Mouse (Mus musculus): ENCODE data around the gene Apol7b. TPM values are rescaled to one million over a fixed set of nuclear protein-coding genes. Genes with fewer than 3 reads are reported as not detected.
"Not testable (repeated sequence)": the region's sequence is repeated elsewhere in the genome, so short reads cannot be mapped to it uniquely, and the experiment has no call there.

The Apol7b gene
- polyA plus RNA-seq, 1 experiment from 2014 or later: not detected

DNA sequence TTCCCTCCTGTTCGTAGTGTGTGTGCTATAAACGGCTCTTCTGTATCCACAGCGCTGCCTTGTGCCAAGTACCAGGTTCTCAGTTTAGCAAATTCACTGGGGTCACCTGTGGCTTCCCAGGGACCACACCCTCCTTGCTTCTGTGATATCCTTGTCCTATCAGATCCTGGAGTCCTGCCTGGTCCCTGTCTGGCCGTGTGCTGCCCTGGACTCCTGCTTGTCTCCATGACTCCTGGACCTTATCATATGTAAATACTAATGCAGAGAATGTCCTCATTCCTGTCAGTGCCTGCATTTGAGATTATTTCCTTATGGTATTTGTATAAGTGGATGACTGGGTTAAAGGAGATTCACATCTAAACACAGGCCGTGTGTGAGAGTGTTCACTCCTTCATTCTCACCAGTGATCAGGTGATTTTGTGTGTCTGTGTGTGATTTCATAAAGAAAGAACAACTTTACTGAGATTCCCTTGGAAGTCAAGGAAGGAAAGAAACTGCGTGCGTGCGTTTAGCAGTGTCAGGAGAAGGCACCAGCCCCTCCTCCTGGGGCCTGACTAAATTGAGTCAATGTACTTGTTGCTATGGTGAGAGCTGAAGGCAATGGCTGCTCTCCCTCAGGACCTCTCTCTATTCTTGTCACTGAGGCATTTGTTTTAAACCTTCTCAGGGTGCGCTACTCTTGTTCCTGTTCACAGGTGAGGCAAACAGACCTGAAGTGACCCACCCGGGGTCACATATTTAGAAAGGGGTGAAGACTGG lies 18.4 kb downstream of the Apol7b start:
- not testable (repeated sequence) for H3K9ac ChIP-seq (ENCODE audit: low read length); H3K36me3 ChIP-seq (ENCODE audit: control insufficient read depth, insufficient read depth, low read length); H3K4me3 ChIP-seq (ENCODE audit: low read depth, low read length); H3K4me1 ChIP-seq (ENCODE audit: control insufficient read depth, insufficient read depth, low read length); DNase-seq (ENCODE audit: low spot score); H3K27me3 ChIP-seq (replicated peaks; ENCODE audit: control insufficient read depth, insufficient read depth, low read length); H3K9me3 ChIP-seq (replicated peaks; ENCODE audit: control insufficient read depth, low read length); H3K4me2 ChIP-seq (ENCODE audit: low read length); ATAC-seq; H3K27ac ChIP-seq (ENCODE audit: low read depth, low read length)
- 70% methylated on average over 8 of the region's 10 CpGs for WGBS

DNA sequence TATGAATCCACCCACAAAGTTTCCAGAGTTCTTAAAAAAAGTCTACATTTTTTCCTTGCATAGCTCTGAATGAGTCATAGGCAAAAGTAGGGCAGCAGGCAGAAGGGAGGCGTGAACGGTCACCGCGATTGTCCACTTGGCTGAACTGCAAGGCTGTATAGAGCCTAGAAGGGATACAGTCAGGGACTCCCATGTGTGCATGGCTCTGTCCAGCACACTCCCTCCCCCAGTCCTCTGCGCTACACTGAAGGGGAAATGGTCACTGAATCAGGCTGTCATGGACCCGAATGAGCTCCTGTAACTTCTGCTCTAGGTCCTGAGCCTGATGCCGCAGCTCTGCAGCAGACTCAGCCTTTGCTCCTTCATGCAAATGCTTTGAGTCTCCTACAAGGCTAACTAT lies 24.4 kb downstream of the Apol7b start:
- WGBS: 88% methylated on average over 3 of the region's 7 CpGs
- H3K27me3 ChIP-seq (replicated peaks; ENCODE audit: control insufficient read depth, insufficient read depth, low read length); H3K9ac ChIP-seq (ENCODE audit: low read length); H3K9me3 ChIP-seq (replicated peaks; ENCODE audit: control insufficient read depth, low read length); H3K4me2 ChIP-seq (ENCODE audit: low read length); ATAC-seq; DNase-seq (ENCODE audit: low spot score); H3K4me3 ChIP-seq (ENCODE audit: low read depth, low read length); H3K27ac ChIP-seq (ENCODE audit: low read depth, low read length); H3K36me3 ChIP-seq (ENCODE audit: control insufficient read depth, insufficient read depth, low read length); H3K4me1 ChIP-seq (ENCODE audit: control insufficient read depth, insufficient read depth, low read length): not testable (repeated sequence)

- H3K36me3 ChIP-seq (ENCODE audit: control insufficient read depth, insufficient read depth, low read length); DNase-seq (ENCODE audit: low spot score); H3K4me3 ChIP-seq (ENCODE audit: low read depth, low read length); H3K9ac ChIP-seq (ENCODE audit: low read length); ATAC-seq; H3K9me3 ChIP-seq (replicated peaks; ENCODE audit: control insufficient read depth, low read length); H3K4me2 ChIP-seq (ENCODE audit: low read length); H3K4me1 ChIP-seq (ENCODE audit: control insufficient read depth, insufficient read depth, low read length); H3K27ac ChIP-seq (ENCODE audit: low read depth, low read length); H3K27me3 ChIP-seq (replicated peaks; ENCODE audit: control insufficient read depth, insufficient read depth, low read length): not testable (repeated sequence)
- WGBS: no CpG with 5 or more reads among the region's 3 CpGs
These were observed 27.6 kb downstream of the Apol7b start for GRCm38 (mm10) chr15:77419657-77420056.

DNA sequence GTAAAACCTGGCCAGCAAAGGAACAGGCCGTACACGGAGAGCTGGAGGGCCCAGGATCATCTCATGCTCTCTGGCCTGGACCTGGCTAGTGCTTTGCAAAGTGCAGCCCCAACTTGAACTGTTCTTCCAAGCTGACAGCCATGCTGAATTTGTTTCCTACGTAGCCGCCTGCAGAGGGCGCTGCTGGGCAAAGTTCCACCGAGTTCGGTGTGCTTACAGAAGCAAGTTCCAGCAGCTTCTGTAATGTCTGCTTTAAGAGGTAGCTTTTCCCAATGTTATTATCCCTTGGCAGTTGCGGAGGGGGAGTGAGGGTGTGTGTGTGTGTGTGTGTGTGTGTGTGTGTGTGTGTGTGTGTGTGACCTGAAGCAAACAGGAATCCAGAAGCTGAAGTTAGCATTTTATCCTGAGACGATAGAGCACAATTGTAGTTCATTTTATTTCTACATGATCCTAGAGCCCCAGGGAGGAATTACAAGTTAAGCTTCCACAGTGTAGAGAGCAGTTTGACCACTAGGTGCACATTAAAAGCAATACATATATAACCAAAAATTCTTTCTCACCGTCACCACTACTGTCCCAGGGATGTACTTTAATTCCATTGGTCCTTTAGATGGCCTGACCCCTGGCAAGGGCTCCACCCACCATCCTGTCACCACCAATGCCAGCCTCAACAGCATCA lies 30.5 kb downstream of the Apol7b start:
- not testable (repeated sequence) for H3K4me3 ChIP-seq (ENCODE audit: low read depth, low read length); H3K4me2 ChIP-seq (ENCODE audit: low read length); H3K4me1 ChIP-seq (ENCODE audit: control insufficient read depth, insufficient read depth, low read length); H3K36me3 ChIP-seq (ENCODE audit: control insufficient read depth, insufficient read depth, low read length); H3K27ac ChIP-seq (ENCODE audit: low read depth, low read length); H3K27me3 ChIP-seq (replicated peaks; ENCODE audit: control insufficient read depth, insufficient read depth, low read length); H3K9ac ChIP-seq (ENCODE audit: low read length); ATAC-seq; DNase-seq (ENCODE audit: low spot score); H3K9me3 ChIP-seq (replicated peaks; ENCODE audit: control insufficient read depth, low read length)
- 42% methylated on average over 2 of the region's 10 CpGs for WGBS

- not testable (repeated sequence) for H3K4me1 ChIP-seq (ENCODE audit: control insufficient read depth, insufficient read depth, low read length); H3K9me3 ChIP-seq (replicated peaks; ENCODE audit: control insufficient read depth, low read length); ATAC-seq; H3K27me3 ChIP-seq (replicated peaks; ENCODE audit: control insufficient read depth, insufficient read depth, low read length); H3K36me3 ChIP-seq (ENCODE audit: control insufficient read depth, insufficient read depth, low read length); H3K9ac ChIP-seq (ENCODE audit: low read length); H3K4me2 ChIP-seq (ENCODE audit: low read length); H3K4me3 ChIP-seq (ENCODE audit: low read depth, low read length); DNase-seq (ENCODE audit: low spot score); H3K27ac ChIP-seq (ENCODE audit: low read depth, low read length)
- 76% methylated on average over 2 of the region's 2 CpGs for WGBS
These were observed 31.6 kb downstream of the Apol7b start for GRCm38 (mm10) chr15:77415653-77416052.

- not testable (repeated sequence) for ATAC-seq; H3K9ac ChIP-seq (ENCODE audit: low read length); H3K27me3 ChIP-seq (replicated peaks; ENCODE audit: control insufficient read depth, insufficient read depth, low read length); H3K4me1 ChIP-seq (ENCODE audit: control insufficient read depth, insufficient read depth, low read length); H3K36me3 ChIP-seq (ENCODE audit: control insufficient read depth, insufficient read depth, low read length); H3K27ac ChIP-seq (ENCODE audit: low read depth, low read length); DNase-seq (ENCODE audit: low spot score); H3K4me2 ChIP-seq (ENCODE audit: low read length); H3K9me3 ChIP-seq (replicated peaks; ENCODE audit: control insufficient read depth, low read length); H3K4me3 ChIP-seq (ENCODE audit: low read depth, low read length)
- WGBS: 43% methylated on average over 4 of the region's 4 CpGs
These were observed 34.6 kb downstream of the Apol7b start for GRCm38 (mm10) chr15:77412695-77413094.

DNA sequence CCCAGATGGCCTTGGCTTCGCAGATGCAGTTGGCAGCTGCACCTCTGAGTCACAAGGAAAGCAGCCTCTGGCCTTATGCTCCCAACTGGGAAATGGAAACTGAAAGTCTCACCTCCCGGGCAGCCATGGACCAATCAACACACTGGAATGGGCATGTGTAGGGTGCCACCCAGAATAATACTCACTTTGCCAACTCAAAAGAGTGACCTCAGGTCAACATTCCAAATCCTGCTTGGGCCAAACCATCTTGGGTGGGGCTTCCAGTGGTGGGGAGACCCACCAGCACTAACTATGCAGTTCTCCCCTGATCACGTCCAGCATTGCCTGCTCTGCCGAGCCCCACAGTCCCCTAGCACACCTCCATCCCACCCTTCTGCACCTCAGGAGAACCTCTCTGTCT lies 36.3 kb downstream of the Apol7b start, which contains the start of gene Apol9a:
Gene Apol9a, minus strand, starts transcription at position 101 of the 400 bp plus-strand sequence.
- not testable (repeated sequence) for H3K4me2 ChIP-seq (ENCODE audit: low read length); DNase-seq (ENCODE audit: low spot score); H3K9me3 ChIP-seq (replicated peaks; ENCODE audit: control insufficient read depth, low read length); ATAC-seq; H3K27me3 ChIP-seq (replicated peaks; ENCODE audit: control insufficient read depth, insufficient read depth, low read length); H3K4me3 ChIP-seq (ENCODE audit: low read depth, low read length); H3K27ac ChIP-seq (ENCODE audit: low read depth, low read length); H3K36me3 ChIP-seq (ENCODE audit: control insufficient read depth, insufficient read depth, low read length); H3K4me1 ChIP-seq (ENCODE audit: control insufficient read depth, insufficient read depth, low read length); H3K9ac ChIP-seq (ENCODE audit: low read length)
- WGBS: 100% methylated on average over 2 of the region's 4 CpGs

DNA sequence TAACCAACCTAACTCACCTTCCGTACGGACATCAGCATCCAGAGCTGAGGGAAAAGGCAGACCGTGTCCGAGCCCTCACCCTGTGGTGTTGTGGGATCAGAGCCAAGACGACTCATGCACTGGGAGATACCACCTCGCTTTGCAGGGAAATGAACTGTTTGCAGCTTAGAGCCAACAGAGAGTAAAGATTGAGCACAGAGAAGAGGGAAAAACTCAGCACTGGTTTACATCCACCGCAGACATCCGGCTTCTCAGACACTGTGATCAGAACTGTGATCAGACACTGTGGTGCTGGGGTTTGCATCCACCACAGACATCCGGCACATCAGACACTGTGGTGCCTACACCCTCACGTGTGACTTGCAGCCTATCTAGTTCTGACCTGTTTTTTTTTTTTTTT lies 40.9 kb downstream of the Apol7b start:
- DNase-seq (ENCODE audit: low spot score): not testable (repeated sequence)

DNA sequence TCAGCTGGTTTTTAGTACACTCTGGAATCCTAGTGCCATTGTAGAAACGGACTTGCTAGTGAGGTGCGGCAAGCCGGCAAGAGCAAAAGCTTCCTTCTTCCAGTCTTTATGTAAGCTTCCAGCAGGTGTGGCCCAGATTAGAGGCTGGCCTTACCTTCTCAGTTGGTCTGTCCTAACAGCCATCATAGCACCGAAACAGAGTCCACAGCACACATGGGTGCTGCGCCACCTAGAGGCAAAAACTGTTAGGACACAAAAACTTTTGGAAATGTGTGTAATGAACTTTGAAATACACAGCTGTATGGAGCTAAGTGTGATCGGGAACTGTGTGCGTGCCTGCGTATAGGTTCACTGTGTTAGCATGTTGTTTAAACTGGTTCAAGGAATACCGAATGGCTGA lies 48.3 kb downstream of the Apol7b start, which contains the start of gene Apol7a:
Gene Apol7a, minus strand, starts transcription at position 84 of the 400 bp plus-strand sequence.
- not testable (repeated sequence) for H3K36me3 ChIP-seq (ENCODE audit: control insufficient read depth, insufficient read depth, low read length); DNase-seq (ENCODE audit: low spot score); H3K27me3 ChIP-seq (replicated peaks; ENCODE audit: control insufficient read depth, insufficient read depth, low read length); ATAC-seq; H3K4me3 ChIP-seq (ENCODE audit: low read depth, low read length); H3K9me3 ChIP-seq (replicated peaks; ENCODE audit: control insufficient read depth, low read length); H3K9ac ChIP-seq (ENCODE audit: low read length); H3K4me1 ChIP-seq (ENCODE audit: control insufficient read depth, insufficient read depth, low read length); H3K4me2 ChIP-seq (ENCODE audit: low read length); H3K27ac ChIP-seq (ENCODE audit: low read depth, low read length)
- WGBS: 60% methylated on average over 9 of the region's 9 CpGs

More for the DNA sequence above, 40.9 kb downstream of the Apol7b start:
- 84% methylated on average over 10 of the region's 10 CpGs for WGBS
- not testable (repeated sequence) for H3K9me3 ChIP-seq (replicated peaks; ENCODE audit: control insufficient read depth, low read length); H3K4me3 ChIP-seq (ENCODE audit: low read depth, low read length); H3K36me3 ChIP-seq (ENCODE audit: control insufficient read depth, insufficient read depth, low read length); ATAC-seq; H3K27me3 ChIP-seq (replicated peaks; ENCODE audit: control insufficient read depth, insufficient read depth, low read length); H3K4me2 ChIP-seq (ENCODE audit: low read length); H3K4me1 ChIP-seq (ENCODE audit: control insufficient read depth, insufficient read depth, low read length); H3K9ac ChIP-seq (ENCODE audit: low read length); H3K27ac ChIP-seq (ENCODE audit: low read depth, low read length)
